Mouse (Mus musculus): Measurements from ENCODE around the gene Rin3. TPM values are rescaled to one million over a fixed set of nuclear protein-coding genes. Genes with fewer than 3 reads are reported as not detected.

Gene Rin3
- polyA plus RNA-seq, 1 experiment from 2014 or later, result 14.2 TPM

DNA sequence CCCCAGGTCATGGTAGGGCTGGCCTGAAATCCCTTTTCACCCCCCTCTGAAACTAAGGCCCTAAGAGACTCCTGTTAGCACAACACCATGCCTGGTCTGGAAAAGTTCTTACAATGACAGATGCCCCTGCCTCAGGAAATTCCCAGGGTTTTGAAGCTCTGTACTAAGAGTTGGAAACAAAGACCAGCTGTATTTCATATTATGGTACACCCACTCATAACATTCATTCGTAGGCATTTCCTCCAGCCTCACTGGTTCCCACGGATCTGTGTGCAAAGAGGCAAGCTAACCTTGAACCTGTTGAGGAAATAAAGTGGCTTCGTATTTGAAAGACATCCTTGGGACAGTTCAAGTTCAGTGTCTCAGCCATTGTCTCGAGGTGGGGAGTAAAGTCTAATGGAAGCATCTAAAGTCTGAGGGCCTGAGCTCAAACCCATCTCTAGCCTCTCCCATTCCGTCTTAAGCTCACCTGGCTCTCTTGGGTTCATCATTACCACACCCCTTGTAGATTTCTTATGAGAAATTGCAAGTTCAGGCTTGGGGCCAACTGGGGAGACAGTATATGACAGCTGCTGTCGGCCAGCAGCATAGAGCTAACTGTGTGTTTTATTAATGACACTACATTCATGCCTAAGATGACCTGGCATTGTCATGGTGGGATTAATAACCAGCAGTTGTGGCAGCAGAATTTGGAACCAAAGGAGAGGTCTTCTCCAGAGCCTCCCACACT lies 41.5 kb downstream of the Rin3 start:
- no peaks in the 10 kb centered on the region for H3K27me3 ChIP-seq
- H3K4me3 ChIP-seq, result no peak overlapping the region
- peaks cover 69% of the 10 kb centered on the region for H3K4me1 ChIP-seq
- no peak overlapping the region for H3K9ac ChIP-seq
- peak; percentile 62 for ATAC-seq (ENCODE audit: borderline replicate concordance, extremely low read depth, low FRiP score, low TSS enrichment)
- H3K4me2 ChIP-seq, result no peak overlapping the region
- no peaks in the 10 kb centered on the region for H3K36me3 ChIP-seq
- no peaks in the 10 kb centered on the region for H3K9me3 ChIP-seq
- 45% methylated on average over 6 of the region's 6 CpGs for WGBS
- H3K27ac ChIP-seq, result peak overlapping the region; percentile 84

GRCm38 (mm10) chr12:102324886-102325220 lies 42.0 kb downstream of the Rin3 start:
- H3K4me3 ChIP-seq, result no peak overlapping the region
- H3K27me3 ChIP-seq, result no peaks in the 10 kb centered on the region
- peak; percentile 83 for ATAC-seq (ENCODE audit: borderline replicate concordance, extremely low read depth, low FRiP score, low TSS enrichment)
- no peaks in the 10 kb centered on the region for H3K36me3 ChIP-seq
- H3K4me1 ChIP-seq, result peaks cover 64% of the 10 kb centered on the region
- no peaks in the 10 kb centered on the region for H3K9me3 ChIP-seq
- 28% methylated on average over 2 of the region's 2 CpGs for WGBS
- no peak overlapping the region for H3K9ac ChIP-seq
- peak overlapping the region; percentile 84 for H3K27ac ChIP-seq
- no peak overlapping the region for H3K4me2 ChIP-seq

- ATAC-seq (ENCODE audit: borderline replicate concordance, extremely low read depth, low FRiP score, low TSS enrichment), result no peak
- Histone ChIP-seq H3K36me3 (no peaks in the 10 kb centered on the region), H3K4me1 (peaks cover 48% of the 10 kb centered on the region), H3K27ac (no peak overlapping the region), H3K4me2 (no peak overlapping the region), H3K27me3 (no peaks in the 10 kb centered on the region), H3K4me3 (no peak overlapping the region), H3K9ac (no peak overlapping the region), H3K9me3 (no peaks in the 10 kb centered on the region)
- WGBS, result 65% methylated on average over 2 of the region's 2 CpGs
Measured at GRCm38 (mm10) chr12:102326753-102327340, 44.0 kb downstream of the Rin3 start.

- H3K4me3 ChIP-seq, result no peak overlapping the region
- H3K27me3 ChIP-seq, result no peaks in the 10 kb centered on the region
- WGBS, result 58% methylated on average over 4 of the region's 4 CpGs
- H3K4me1 ChIP-seq, result peaks cover 41% of the 10 kb centered on the region
- H3K9ac ChIP-seq, result no peak overlapping the region
- no peak overlapping the region for H3K27ac ChIP-seq
- H3K4me2 ChIP-seq, result no peak overlapping the region
- H3K36me3 ChIP-seq, result no peaks in the 10 kb centered on the region
- H3K9me3 ChIP-seq, result no peaks in the 10 kb centered on the region
- ATAC-seq (ENCODE audit: borderline replicate concordance, extremely low read depth, low FRiP score, low TSS enrichment), result no peak
Measured at GRCm38 (mm10) chr12:102327525-102327924, 44.7 kb downstream of the Rin3 start.

DNA sequence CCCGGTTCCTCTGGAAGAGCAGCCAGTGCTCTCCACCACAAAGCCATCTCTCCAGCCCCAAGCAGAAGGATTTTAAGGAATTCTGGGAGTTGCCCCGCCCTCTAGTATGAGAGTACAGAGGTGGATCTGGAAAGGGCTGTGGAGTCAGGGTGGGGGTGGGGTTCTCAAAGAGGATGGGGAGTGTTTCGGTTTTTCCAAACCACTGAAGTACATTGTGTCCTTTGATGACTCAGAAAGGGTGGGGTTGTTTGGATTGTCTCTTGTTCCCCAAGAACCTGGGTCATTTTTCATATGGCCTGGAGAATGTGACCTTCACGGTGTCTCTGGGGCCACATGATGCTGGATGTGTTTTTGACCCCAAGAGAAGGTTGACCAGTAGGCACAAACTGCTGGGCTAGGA lies 45.2 kb downstream of the Rin3 start:
- no peaks in the 10 kb centered on the region for H3K9me3 ChIP-seq
- no peak overlapping the region for H3K4me3 ChIP-seq
- no peaks in the 10 kb centered on the region for H3K36me3 ChIP-seq
- no peak overlapping the region for H3K4me2 ChIP-seq
- H3K4me1 ChIP-seq, result peaks cover 38% of the 10 kb centered on the region
- ATAC-seq (ENCODE audit: borderline replicate concordance, extremely low read depth, low FRiP score, low TSS enrichment), result no peak
- no peaks in the 10 kb centered on the region for H3K27me3 ChIP-seq
- 91% methylated on average over 4 of the region's 4 CpGs for WGBS
- H3K27ac ChIP-seq, result no peak overlapping the region
- H3K9ac ChIP-seq, result no peak overlapping the region

DNA sequence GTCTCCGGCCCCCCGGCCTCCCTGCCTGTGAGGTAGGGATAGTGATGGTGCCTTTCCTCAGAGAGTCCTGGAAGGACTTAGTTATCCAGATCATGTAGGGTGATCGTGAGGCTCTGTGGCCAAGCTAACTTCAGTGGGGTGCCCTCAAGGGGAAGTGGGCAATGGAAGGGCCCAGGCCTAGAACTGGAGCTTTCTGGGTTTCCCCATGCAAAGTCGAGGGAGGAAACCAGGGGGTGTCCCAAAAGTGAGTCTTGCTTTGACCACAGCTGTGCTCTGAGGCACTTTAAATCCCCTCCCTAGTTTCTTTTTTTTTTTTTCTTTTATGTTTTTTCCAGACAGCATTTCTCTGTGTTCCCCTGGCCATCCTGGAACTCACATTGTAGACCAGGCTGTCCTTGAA lies 47.3 kb downstream of the Rin3 start:
- no peak for ATAC-seq (ENCODE audit: borderline replicate concordance, extremely low read depth, low FRiP score, low TSS enrichment)
- WGBS, result 94% methylated on average over 4 of the region's 4 CpGs
- H3K9me3 ChIP-seq, result no peaks in the 10 kb centered on the region
- no peaks in the 10 kb centered on the region for H3K36me3 ChIP-seq
- H3K27me3 ChIP-seq, result no peaks in the 10 kb centered on the region
- no peak overlapping the region for H3K27ac ChIP-seq
- H3K9ac ChIP-seq, result no peak overlapping the region
- H3K4me3 ChIP-seq, result no peak overlapping the region
- peaks cover 18% of the 10 kb centered on the region for H3K4me1 ChIP-seq
- no peak overlapping the region for H3K4me2 ChIP-seq

DNA sequence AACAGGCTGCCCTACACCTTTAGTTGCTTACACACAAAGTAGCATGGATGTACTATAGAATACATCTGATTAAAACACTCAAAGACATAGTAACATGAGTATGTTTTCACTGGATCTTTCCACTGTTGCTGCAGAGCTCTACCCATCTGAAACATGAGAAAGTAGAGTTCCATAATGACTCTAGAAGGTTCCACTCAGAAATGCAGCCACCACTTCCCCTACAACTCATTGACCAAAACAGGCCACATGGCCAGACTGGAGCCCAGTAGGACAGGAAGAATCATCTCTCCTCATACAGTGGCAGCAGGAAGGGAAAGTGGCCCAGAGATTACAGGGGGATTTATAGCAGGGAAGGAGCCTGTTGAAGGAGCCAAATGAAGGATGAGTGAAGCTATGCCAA lies 47.9 kb downstream of the Rin3 start:
- no peaks in the 10 kb centered on the region for H3K36me3 ChIP-seq
- no peak for ATAC-seq (ENCODE audit: borderline replicate concordance, extremely low read depth, low FRiP score, low TSS enrichment)
- H3K27ac ChIP-seq, result no peak overlapping the region
- H3K4me2 ChIP-seq, result no peak overlapping the region
- no peak overlapping the region for H3K9ac ChIP-seq
- no peaks in the 10 kb centered on the region for H3K27me3 ChIP-seq
- no peak overlapping the region for H3K4me3 ChIP-seq
- H3K9me3 ChIP-seq, result no peaks in the 10 kb centered on the region
- H3K4me1 ChIP-seq, result peaks cover 12% of the 10 kb centered on the region

GRCm38 (mm10) chr12:102333101-102333500 lies 50.3 kb downstream of the Rin3 start:
- H3K4me1 ChIP-seq, result no peaks in the 10 kb centered on the region
- 90% methylated on average over 2 of the region's 2 CpGs for WGBS
- no peaks in the 10 kb centered on the region for H3K27me3 ChIP-seq
- no peak overlapping the region for H3K4me2 ChIP-seq
- no peak overlapping the region for H3K9ac ChIP-seq
- ATAC-seq (ENCODE audit: borderline replicate concordance, extremely low read depth, low FRiP score, low TSS enrichment), result no peak
- no peak overlapping the region for H3K4me3 ChIP-seq
- no peaks in the 10 kb centered on the region for H3K36me3 ChIP-seq
- H3K27ac ChIP-seq, result no peak overlapping the region
- no peaks in the 10 kb centered on the region for H3K9me3 ChIP-seq

DNA sequence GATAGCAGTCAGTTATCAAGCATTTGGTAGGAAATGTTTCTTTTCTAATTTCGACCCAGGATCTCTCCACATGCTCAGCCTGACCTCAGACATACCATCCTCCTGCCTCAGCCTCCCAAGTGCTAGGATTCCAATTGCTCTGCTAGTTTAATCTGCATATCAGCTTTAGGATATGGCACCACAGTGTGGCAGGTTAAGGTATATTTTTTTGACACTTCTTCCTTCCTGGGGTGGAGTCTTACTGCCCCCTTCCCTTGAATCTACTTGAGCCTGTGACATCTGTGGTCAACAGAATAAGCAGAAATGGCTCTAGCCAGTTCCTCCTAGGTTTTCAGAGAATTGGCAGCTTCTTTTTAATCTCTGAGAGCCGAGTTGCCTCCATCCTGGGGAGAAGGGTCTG lies 56.2 kb downstream of the Rin3 start:
- no peak for ATAC-seq (ENCODE audit: borderline replicate concordance, extremely low read depth, low FRiP score, low TSS enrichment)
- Histone ChIP-seq H3K27ac (no peak overlapping the region), H3K9me3 (no peaks in the 10 kb centered on the region), H3K9ac (no peak overlapping the region), H3K27me3 (no peaks in the 10 kb centered on the region), H3K4me1 (peaks cover 4% of the 10 kb centered on the region; the same call in 1 of the 2 replicates), H3K36me3 (no peaks in the 10 kb centered on the region), H3K4me3 (no peak overlapping the region), H3K4me2 (no peak overlapping the region)
- 72% methylated on average over 2 of the region's 2 CpGs for WGBS

GRCm38 (mm10) chr12:102340471-102340870 lies 57.6 kb downstream of the Rin3 start:
- no peaks in the 10 kb centered on the region for H3K36me3 ChIP-seq
- H3K4me3 ChIP-seq, result no peak overlapping the region
- no peaks in the 10 kb centered on the region for H3K9me3 ChIP-seq
- ATAC-seq (ENCODE audit: borderline replicate concordance, extremely low read depth, low FRiP score, low TSS enrichment), result no peak
- peaks cover 9% of the 10 kb centered on the region; the same call in 1 of the 2 replicates for H3K4me1 ChIP-seq
- H3K27me3 ChIP-seq, result no peaks in the 10 kb centered on the region
- no peak overlapping the region for H3K4me2 ChIP-seq
- H3K9ac ChIP-seq, result no peak overlapping the region
- H3K27ac ChIP-seq, result no peak overlapping the region
- 86% methylated on average over 6 of the region's 6 CpGs for WGBS

- no peaks in the 10 kb centered on the region for H3K36me3 ChIP-seq
- H3K4me1 ChIP-seq, result peaks cover 9% of the 10 kb centered on the region; the same call in 1 of the 2 replicates
- ATAC-seq (ENCODE audit: borderline replicate concordance, extremely low read depth, low FRiP score, low TSS enrichment), result no peak
- no peak overlapping the region for H3K27ac ChIP-seq
- H3K4me2 ChIP-seq, result no peak overlapping the region
- no peak overlapping the region for H3K4me3 ChIP-seq
- WGBS, result 15% methylated on average over 2 of the region's 2 CpGs
- H3K9me3 ChIP-seq, result no peaks in the 10 kb centered on the region
- no peaks in the 10 kb centered on the region for H3K27me3 ChIP-seq
- H3K9ac ChIP-seq, result no peak overlapping the region
Measured at GRCm38 (mm10) chr12:102342147-102342546, 59.3 kb downstream of the Rin3 start.

GRCm38 (mm10) chr12:102342602-102343001 lies 59.8 kb downstream of the Rin3 start:
- Histone ChIP-seq H3K27me3 (no peaks in the 10 kb centered on the region), H3K4me3 (no peak overlapping the region), H3K27ac (no peak overlapping the region), H3K36me3 (no peaks in the 10 kb centered on the region), H3K4me1 (peaks cover 9% of the 10 kb centered on the region; the same call in 1 of the 2 replicates), H3K9ac (no peak overlapping the region), H3K9me3 (no peaks in the 10 kb centered on the region), H3K4me2 (no peak overlapping the region)
- no peak for ATAC-seq (ENCODE audit: borderline replicate concordance, extremely low read depth, low FRiP score, low TSS enrichment)
- 68% methylated on average over 3 of the region's 3 CpGs for WGBS
